Mouse (Mus musculus): ENCODE measurements around the gene Gm20388. TPM values are rescaled to one million over a fixed set of nuclear protein-coding genes. Genes with fewer than 3 reads are reported as not detected.

Gene Gm20388
- polyA plus RNA-seq, 1 experiment, result 18.7 TPM

DNA sequence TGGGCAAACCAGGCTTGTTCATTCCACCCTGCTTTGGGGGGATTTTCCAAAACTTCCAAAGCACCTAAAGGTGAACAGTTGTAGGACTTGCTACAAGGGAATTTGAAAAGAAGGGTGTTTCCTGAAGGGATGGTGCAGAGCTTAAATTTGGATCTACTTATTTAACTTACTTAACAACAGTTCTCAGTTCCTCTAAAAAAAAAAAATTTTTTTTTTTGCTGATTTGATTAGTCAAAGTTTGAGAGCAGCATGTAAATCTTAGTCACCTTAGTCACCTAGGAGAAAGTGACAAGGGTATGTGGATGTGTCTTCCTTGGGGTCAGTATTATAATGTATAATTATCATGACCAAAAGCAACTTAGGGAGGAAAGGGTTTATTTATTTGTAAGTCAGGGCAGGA, 2848.0 kb downstream of the Gm20388 start:
- peaks cover 4% of the 10 kb centered on the region; the same call in 1 of the 2 replicates for H3K4me1 ChIP-seq (ENCODE audit: control insufficient read depth, insufficient read depth, low read length)
- H3K4me3 ChIP-seq (replicated peaks; ENCODE audit: insufficient read depth, low read depth, low read length), result no peak overlapping the region
- no peaks in the 10 kb centered on the region for H3K27me3 ChIP-seq (ENCODE audit: control insufficient read depth, insufficient read depth, low read length)
- DNase-seq, result no peak
- H3K27ac ChIP-seq (ENCODE audit: insufficient read depth, low read length), result no peak overlapping the region
- no peak for TF ChIP-seq POLR2A (IDR thresholded peaks at IDR 0.05; ENCODE audit: borderline replicate concordance, insufficient read depth, low read length)
- no peak for TF ChIP-seq CTCF (IDR thresholded peaks at IDR 0.05; ENCODE audit: borderline replicate concordance, insufficient read depth, low read depth, low read length)

DNA sequence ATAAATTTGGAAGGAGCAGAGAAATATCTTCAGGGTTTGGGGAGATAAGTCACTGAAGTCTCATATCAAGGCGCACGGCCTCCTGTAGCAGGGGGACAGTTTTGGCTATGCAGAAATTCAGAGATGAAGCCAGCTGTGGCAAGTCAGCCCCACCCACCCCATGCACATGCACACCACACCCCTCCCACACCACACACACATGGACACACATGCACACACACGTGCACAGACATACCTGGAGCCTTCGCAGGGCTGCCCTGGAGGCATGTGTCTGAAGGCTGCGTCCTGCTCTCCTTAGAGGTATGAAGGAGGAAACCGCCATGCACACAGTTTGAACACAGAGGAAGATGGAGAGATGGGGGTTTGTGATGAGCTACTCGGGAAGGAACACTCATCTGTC, 2849.5 kb downstream of the Gm20388 start:
- peaks cover 4% of the 10 kb centered on the region; the same call in 1 of the 2 replicates for H3K4me1 ChIP-seq (ENCODE audit: control insufficient read depth, insufficient read depth, low read length)
- 58% methylated on average over 7 of the region's 7 CpGs for WGBS
- DNase-seq, result no peak
- no peaks in the 10 kb centered on the region for H3K27me3 ChIP-seq (ENCODE audit: control insufficient read depth, insufficient read depth, low read length)
- no peak for TF ChIP-seq POLR2A (IDR thresholded peaks at IDR 0.05; ENCODE audit: borderline replicate concordance, insufficient read depth, low read length)
- TF ChIP-seq CTCF (IDR thresholded peaks at IDR 0.05; ENCODE audit: borderline replicate concordance, insufficient read depth, low read depth, low read length), result no peak
- no peak overlapping the region for H3K27ac ChIP-seq (ENCODE audit: insufficient read depth, low read length)
- H3K4me3 ChIP-seq (replicated peaks; ENCODE audit: insufficient read depth, low read depth, low read length), result no peak overlapping the region

DNA sequence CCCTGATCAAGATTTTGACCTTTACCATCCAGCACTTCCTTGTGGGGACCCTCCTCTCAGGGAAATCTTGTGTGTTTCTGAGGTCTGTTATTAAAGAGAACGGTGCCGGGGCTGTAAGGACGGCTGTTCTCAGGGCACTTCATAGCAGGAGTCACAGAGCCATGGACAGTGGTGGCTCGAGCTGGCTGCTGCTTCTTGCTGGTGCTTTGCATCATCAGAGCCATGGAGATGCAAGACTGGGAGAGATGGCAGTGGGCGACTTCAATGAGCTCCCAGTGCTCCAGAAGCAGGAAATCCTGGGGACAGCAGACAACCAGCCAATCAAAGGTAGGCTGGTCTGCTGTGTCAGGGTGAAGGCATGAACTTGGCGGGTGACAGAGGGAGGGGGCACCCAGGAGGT, 2850.5 kb downstream of the Gm20388 start:
- H3K4me1 ChIP-seq (ENCODE audit: control insufficient read depth, insufficient read depth, low read length), result peaks cover 4% of the 10 kb centered on the region; the same call in 1 of the 2 replicates
- H3K27ac ChIP-seq (ENCODE audit: insufficient read depth, low read length), result no peak overlapping the region
- H3K27me3 ChIP-seq (ENCODE audit: control insufficient read depth, insufficient read depth, low read length), result no peaks in the 10 kb centered on the region
- no peak for TF ChIP-seq CTCF (IDR thresholded peaks at IDR 0.05; ENCODE audit: borderline replicate concordance, insufficient read depth, low read depth, low read length)
- no peak for TF ChIP-seq POLR2A (IDR thresholded peaks at IDR 0.05; ENCODE audit: borderline replicate concordance, insufficient read depth, low read length)
- no peak for DNase-seq
- no peak overlapping the region for H3K4me3 ChIP-seq (replicated peaks; ENCODE audit: insufficient read depth, low read depth, low read length)
- WGBS, result 66% methylated on average over 6 of the region's 6 CpGs

DNA sequence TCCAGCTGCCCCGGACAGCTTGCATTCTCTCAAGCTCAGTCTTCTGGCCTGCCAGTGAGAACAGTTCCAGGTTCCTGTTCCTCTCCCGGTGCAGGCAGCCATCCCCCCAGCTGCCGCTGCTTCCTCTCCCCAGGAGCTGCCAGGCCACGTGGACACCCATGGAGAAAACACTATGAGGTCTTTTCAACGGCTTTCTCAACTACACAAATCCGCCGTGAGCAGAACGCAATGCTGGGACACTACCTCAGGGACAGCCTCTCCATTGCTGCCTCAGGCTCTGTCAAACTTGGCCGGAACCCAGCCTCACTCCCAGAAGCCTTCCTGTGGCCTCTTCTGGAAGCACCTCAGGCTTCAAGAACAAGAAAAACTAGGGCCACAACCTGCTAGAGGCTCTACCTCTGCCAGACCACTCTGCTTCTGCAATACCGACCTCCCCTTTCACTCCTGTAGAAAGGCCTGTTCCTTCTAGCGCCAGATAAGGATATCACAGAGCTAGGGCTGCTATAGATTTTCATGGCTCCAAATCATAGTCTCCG, 2852.2 kb downstream of the Gm20388 start:
- DNase-seq, result no peak
- H3K4me3 ChIP-seq (replicated peaks; ENCODE audit: insufficient read depth, low read depth, low read length), result no peak overlapping the region

DNA sequence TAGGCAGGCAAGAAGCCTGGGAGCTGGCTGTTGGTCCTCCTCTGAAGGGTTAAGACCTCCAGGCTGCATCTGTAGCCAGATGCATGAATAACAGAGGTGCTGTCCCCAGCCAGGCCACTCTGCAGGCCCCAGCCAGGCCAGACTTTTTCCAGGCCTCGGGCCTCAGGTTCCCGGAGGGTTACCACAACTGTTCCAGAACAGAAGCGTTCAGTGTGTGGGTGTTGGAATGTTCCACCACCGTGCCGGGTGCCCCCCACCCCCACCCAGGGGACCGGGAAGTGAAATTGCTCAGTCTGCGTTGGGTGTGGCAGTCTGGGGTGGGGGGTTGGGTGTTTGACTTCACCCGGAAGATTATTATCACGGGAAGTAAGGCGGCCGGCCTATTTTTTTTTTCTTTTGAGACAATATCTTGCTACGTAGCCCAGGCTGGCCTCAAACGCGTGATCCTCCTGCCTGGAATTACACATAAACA, 2852.7 kb downstream of the Gm20388 start:
- Histone ChIP-seq H3K27ac (ENCODE audit: insufficient read depth, low read length) (no peak overlapping the region), H3K27me3 (ENCODE audit: control insufficient read depth, insufficient read depth, low read length) (no peaks in the 10 kb centered on the region), H3K4me3 (replicated peaks; ENCODE audit: insufficient read depth, low read depth, low read length) (no peak overlapping the region), H3K4me1 (ENCODE audit: control insufficient read depth, insufficient read depth, low read length) (peaks cover 4% of the 10 kb centered on the region; the same call in 1 of the 2 replicates)
- WGBS, result 89% methylated on average over 14 of the region's 14 CpGs
- DNase-seq, result no peak
- TF ChIP-seq POLR2A (IDR thresholded peaks at IDR 0.05; ENCODE audit: borderline replicate concordance, insufficient read depth, low read length) (no peak), CTCF (IDR thresholded peaks at IDR 0.05; ENCODE audit: borderline replicate concordance, insufficient read depth, low read depth, low read length) (no peak)

More for the DNA sequence above, 2852.2 kb downstream of the Gm20388 start:
- TF ChIP-seq POLR2A (IDR thresholded peaks at IDR 0.05; ENCODE audit: borderline replicate concordance, insufficient read depth, low read length) (no peak), CTCF (IDR thresholded peaks at IDR 0.05; ENCODE audit: borderline replicate concordance, insufficient read depth, low read depth, low read length) (no peak)
- Histone ChIP-seq H3K27ac (ENCODE audit: insufficient read depth, low read length) (no peak overlapping the region), H3K4me1 (ENCODE audit: control insufficient read depth, insufficient read depth, low read length) (peaks cover 4% of the 10 kb centered on the region; the same call in 1 of the 2 replicates), H3K27me3 (ENCODE audit: control insufficient read depth, insufficient read depth, low read length) (no peaks in the 10 kb centered on the region)
- WGBS, result 36% methylated on average over 12 of the region's 12 CpGs

DNA sequence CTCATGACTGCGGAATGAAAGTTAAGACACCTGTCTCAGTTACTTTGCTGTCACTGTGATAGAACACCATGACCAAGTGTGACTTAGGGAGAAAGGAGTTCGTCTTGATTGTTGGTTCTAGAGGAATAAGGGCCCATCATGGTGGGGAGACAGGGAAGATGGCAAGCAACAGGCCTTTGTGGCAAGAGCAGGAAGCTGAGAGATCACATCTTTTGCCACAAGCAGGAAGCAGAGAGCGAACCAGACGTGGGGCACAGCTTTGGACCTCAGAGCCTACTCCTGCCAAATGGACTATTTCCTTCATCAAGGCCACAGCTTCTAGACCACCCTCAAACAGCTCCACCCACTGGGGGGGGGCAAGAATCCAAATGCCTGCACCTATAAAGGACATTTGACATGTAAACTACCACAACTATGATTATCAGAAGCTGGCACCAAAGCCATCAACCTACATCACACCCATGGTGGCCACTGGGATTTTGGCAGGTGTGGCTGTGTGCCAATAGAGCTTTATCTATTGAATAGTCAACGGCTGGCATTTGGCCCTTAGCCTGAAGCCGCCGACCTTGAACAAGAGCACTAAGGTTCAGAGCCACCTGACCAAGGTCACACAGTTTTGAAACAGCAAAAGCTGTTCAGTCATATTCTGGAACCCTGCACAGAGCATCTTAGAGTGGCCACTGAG, 2854.3 kb downstream of the Gm20388 start:
- Histone ChIP-seq H3K27ac (ENCODE audit: insufficient read depth, low read length) (no peak overlapping the region), H3K27me3 (ENCODE audit: control insufficient read depth, insufficient read depth, low read length) (no peaks in the 10 kb centered on the region), H3K4me3 (replicated peaks; ENCODE audit: insufficient read depth, low read depth, low read length) (no peak overlapping the region), H3K4me1 (ENCODE audit: control insufficient read depth, insufficient read depth, low read length) (peaks cover 12% of the 10 kb centered on the region)
- no peak for DNase-seq
- TF ChIP-seq POLR2A (IDR thresholded peaks at IDR 0.05; ENCODE audit: borderline replicate concordance, insufficient read depth, low read length), result no peak
- TF ChIP-seq CTCF (IDR thresholded peaks at IDR 0.05; ENCODE audit: borderline replicate concordance, insufficient read depth, low read depth, low read length), result no peak
- WGBS, result 62% methylated on average over 7 of the region's 7 CpGs

DNA sequence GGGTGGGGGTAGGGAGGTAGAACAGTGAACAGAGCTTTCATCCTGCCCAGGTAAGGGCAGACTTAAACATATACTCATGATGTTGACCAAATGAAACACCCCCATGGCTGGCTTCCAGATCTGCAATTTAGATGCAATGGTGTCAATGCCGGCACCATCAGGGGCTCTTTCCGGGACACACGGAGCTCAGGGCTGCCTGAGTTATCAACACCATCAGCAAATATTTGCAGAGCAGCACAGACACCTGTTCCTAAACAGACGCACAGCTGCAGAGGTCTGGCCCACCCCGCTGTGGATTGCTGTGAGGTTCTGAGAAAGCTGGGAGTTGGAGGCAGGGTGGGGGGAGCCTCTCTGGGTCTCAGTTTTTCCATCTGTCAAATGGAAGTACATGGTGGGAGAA, 2855.5 kb downstream of the Gm20388 start:
- 38% methylated on average over 5 of the region's 5 CpGs for WGBS
- Histone ChIP-seq H3K4me1 (ENCODE audit: control insufficient read depth, insufficient read depth, low read length) (peaks cover 14% of the 10 kb centered on the region), H3K27ac (ENCODE audit: insufficient read depth, low read length) (no peak overlapping the region), H3K4me3 (replicated peaks; ENCODE audit: insufficient read depth, low read depth, low read length) (no peak overlapping the region), H3K27me3 (ENCODE audit: control insufficient read depth, insufficient read depth, low read length) (no peaks in the 10 kb centered on the region)
- TF ChIP-seq POLR2A (IDR thresholded peaks at IDR 0.05; ENCODE audit: borderline replicate concordance, insufficient read depth, low read length) (no peak), CTCF (IDR thresholded peaks at IDR 0.05; ENCODE audit: borderline replicate concordance, insufficient read depth, low read depth, low read length) (no peak)
- DNase-seq, result no peak

DNA sequence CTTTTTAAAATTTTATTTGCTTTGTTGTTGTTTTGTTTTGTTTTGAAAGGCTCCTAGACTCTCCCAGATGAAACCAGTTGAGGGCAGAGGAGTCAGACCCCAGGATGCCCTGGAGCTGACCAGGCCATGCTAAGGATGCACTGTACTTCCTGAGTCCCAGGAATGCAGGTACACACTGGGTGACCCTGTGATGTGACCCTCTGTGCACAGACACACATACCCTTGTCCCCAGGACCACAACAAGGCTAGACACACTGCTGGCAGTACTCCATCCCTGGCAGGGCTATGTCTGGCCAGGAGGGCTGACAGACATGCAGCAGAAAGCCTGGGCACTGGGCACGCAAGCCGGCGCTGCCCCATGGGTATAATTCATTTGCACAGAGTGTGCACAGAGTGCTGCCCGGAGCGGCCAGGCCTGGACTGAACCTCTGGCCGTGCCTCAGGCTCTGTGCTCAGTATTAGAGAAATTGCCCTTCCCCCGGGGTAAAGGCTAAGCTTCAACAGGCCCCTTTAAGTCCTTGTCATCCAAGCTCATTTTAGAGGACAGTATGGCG, 2856.1 kb downstream of the Gm20388 start:
- WGBS, result 37% methylated on average over 8 of the region's 8 CpGs
- Histone ChIP-seq H3K27ac (ENCODE audit: insufficient read depth, low read length) (no peak overlapping the region), H3K4me1 (ENCODE audit: control insufficient read depth, insufficient read depth, low read length) (peaks cover 14% of the 10 kb centered on the region), H3K4me3 (replicated peaks; ENCODE audit: insufficient read depth, low read depth, low read length) (no peak overlapping the region), H3K27me3 (ENCODE audit: control insufficient read depth, insufficient read depth, low read length) (no peaks in the 10 kb centered on the region)
- TF ChIP-seq POLR2A (IDR thresholded peaks at IDR 0.05; ENCODE audit: borderline replicate concordance, insufficient read depth, low read length), result no peak
- no peak for TF ChIP-seq CTCF (IDR thresholded peaks at IDR 0.05; ENCODE audit: borderline replicate concordance, insufficient read depth, low read depth, low read length)
- DNase-seq, result no peak
